Mouse (Mus musculus): ENCODE data around the gene Vstm2a.

GRCm38 (mm10) chr11:16351915-16352314 is 94.4 kb downstream of the Vstm2a start:
- TF ChIP-seq POLR2A (IDR thresholded peaks at IDR 0.05; ENCODE audit: low read depth, low read length) (no peak), CTCF (IDR thresholded peaks at IDR 0.05; ENCODE audit: extremely low read depth, insufficient read length, insufficient replicate concordance, low read depth, low read length) (no peak)

Measured in small intestine, adult 2 months (tissue).